Mouse (Mus musculus) erythroblast, embryonic 14.5 days (primary cell): ENCODE measurements around the gene Ak5.

Experiments
- GATA1 ChIP-seq: IDR thresholded peaks from 2 replicates; pipeline ENCODE4 v1.6.1; 2012; ENCODE audit warnings: low read length, inconsistent platforms, mixed read lengths
- TAL1 ChIP-seq: IDR thresholded peaks from 3 replicates; pipeline ENCODE4 v1.6.1; 2012; ENCODE audit warnings: low read length, inconsistent platforms, mixed read lengths

DNA sequence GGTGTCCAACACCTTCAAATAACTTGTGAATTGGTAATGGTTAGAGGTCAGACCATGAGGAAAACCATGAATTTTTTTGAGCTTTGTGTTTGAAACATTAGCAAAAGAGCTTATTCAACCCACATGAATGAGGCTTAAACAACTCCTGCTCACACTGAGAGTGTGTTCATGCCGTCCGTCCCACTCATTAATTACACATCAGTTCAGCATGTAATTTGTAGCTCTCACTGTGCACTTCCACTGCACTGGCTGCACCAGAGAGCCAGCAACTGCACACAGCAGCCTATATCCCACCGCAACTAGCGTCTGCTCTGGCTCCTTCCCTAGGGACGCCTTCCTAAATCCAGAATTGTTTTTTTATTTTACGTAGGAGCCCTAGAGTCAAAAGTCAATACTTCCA is 68.5 kb downstream of the Ak5 start:
- TF ChIP-seq TAL1 (no peak), GATA1 (no peak)
